Mouse (Mus musculus) cerebellum, adult 11 months (tissue): Measurements from ENCODE around the gene Cenpo.
A peak's percentile ranks its signal among the peaks of the same experiment; 100 is the strongest.

ENCODE experiments used
- DNase-seq: peaks from one replicate; pipeline ENCODE4 v3.0.0; 2022

Cenpo gene

GRCm38 (mm10) chr12:4198702-4199101 is 35.4 kb downstream of the Cenpo start:
- no peak for DNase-seq

GRCm38 (mm10) chr12:4194643-4195042 is 39.5 kb downstream of the Cenpo start:
- no peak for DNase-seq

- DNase-seq, result no peak
Observed at GRCm38 (mm10) chr12:4193025-4193740, 40.9 kb downstream of the Cenpo start.

- DNase-seq, result peak; percentile 47
Observed at GRCm38 (mm10) chr12:4192514-4192913, 41.6 kb downstream of the Cenpo start.

- DNase-seq, result no peak
Observed at GRCm38 (mm10) chr12:4189060-4189447, 45.0 kb downstream of the Cenpo start.

- peak; percentile 56 for DNase-seq
Observed at GRCm38 (mm10) chr12:4188171-4189059, 45.7 kb downstream of the Cenpo start.

- no peak for DNase-seq
Observed at GRCm38 (mm10) chr12:4184648-4185047, 49.4 kb downstream of the Cenpo start.

GRCm38 (mm10) chr12:4180507-4180906 is 53.6 kb downstream of the Cenpo start:
- DNase-seq, result no peak

GRCm38 (mm10) chr12:4179671-4180233 is 54.3 kb downstream of the Cenpo start:
- DNase-seq, result no peak

GRCm38 (mm10) chr12:4178839-4179238 is 55.3 kb downstream of the Cenpo start:
- no peak for DNase-seq

GRCm38 (mm10) chr12:4173108-4173790 is 60.8 kb downstream of the Cenpo start:
- DNase-seq, result peak; percentile 64

GRCm38 (mm10) chr12:4169622-4170021 is 64.5 kb downstream of the Cenpo start:
- DNase-seq, result no peak

- no peak for DNase-seq
Observed at GRCm38 (mm10) chr12:4169058-4169457, 65.0 kb downstream of the Cenpo start.

GRCm38 (mm10) chr12:4166970-4167369 is 67.1 kb downstream of the Cenpo start:
- DNase-seq, result no peak

- DNase-seq, result no peak
Observed at GRCm38 (mm10) chr12:4162886-4163285, 71.2 kb downstream of the Cenpo start.

- DNase-seq, result no peak
Observed at GRCm38 (mm10) chr12:4160322-4160721, 73.8 kb downstream of the Cenpo start.

GRCm38 (mm10) chr12:4158868-4159632 is 75.0 kb downstream of the Cenpo start:
- no peak for DNase-seq

GRCm38 (mm10) chr12:4158179-4158578 is 75.9 kb downstream of the Cenpo start:
- no peak for DNase-seq

GRCm38 (mm10) chr12:4157466-4157865 is 76.6 kb downstream of the Cenpo start:
- DNase-seq, result peak; percentile 84

GRCm38 (mm10) chr12:4151969-4152368 is 82.1 kb downstream of the Cenpo start:
- DNase-seq, result no peak

- DNase-seq, result no peak
Observed at GRCm38 (mm10) chr12:4150936-4151335, 83.2 kb downstream of the Cenpo start.
